Mouse (Mus musculus): ENCODE measurements around the gene Tprkb.
"Not testable (repeated sequence)": the region's sequence is repeated elsewhere in the genome, so short reads cannot be mapped to it uniquely, and the experiment has no call there.

DNA sequence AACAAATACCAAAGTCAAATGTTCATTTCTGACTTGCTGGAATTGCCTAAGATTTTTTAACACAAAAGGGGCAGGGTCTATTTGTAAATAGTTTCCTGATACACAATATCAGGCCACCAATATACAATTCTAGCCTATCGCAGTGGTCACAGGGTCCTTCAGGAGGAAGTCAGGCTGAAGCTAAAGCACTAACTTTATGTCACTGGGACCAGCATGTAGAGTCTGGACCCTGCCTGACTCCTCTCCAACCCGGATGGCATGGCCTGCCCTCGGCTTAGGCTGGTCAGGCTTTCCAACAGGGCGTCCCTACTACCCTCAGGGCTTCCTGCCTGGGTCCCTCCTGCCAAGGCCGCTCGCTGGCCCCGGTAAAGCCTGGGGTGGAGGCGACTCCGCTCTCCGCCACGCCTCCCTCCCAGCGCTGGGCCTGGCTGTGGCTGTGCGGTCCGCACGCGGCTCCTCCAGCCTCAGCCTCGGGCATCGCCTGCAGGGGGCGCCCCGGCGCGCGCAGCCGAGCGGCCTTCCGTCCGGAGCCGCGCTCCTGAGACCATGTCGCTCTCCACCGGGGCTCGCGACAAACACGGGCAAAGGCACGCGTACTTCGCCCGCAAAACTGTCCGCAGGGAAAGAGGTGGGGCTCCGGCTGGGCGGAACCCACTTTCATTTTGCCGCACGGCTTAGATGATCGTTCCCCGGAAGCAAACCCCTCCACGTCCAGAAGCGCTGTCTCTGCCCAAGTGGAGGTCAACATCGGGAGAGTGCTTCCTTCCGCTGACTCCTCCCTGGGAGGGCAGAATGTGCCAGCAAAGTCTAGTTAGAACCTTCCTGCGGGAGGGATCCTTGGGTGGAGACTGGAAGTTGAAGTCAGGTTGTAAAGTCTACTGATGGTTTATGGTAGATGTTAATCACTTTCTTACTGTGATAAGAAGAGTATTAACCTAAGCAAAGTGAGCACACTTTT is 25.1 kb downstream of the Tprkb start:
- TF ChIP-seq CTCF (IDR thresholded peaks at IDR 0.05; ENCODE audit: low read depth), result peak; percentile 77
- TF ChIP-seq EP300 (IDR thresholded peaks at IDR 0.05; ENCODE audit: low read depth), result not testable (repeated sequence)

All from liver, postnatal 0 days (tissue).